Mouse (Mus musculus) liver, postnatal 0 days (tissue): Measurements from ENCODE around the gene Plekhh3.

Source experiments
- CTCF ChIP-seq: sonication (generic); IDR thresholded peaks from 2 replicates; pipeline ENCODE4 v1.5.1; 2016; ENCODE audit warnings: antibody characterized with exemption, low read depth
- EP300 ChIP-seq: IDR thresholded peaks from 2 replicates; pipeline ENCODE4 v1.6.1; 2016; ENCODE audit warnings: antibody characterized with exemption, low read depth, mild to moderate bottlenecking

GRCm38 (mm10) chr11:101161551-101161950 is 9.6 kb downstream of the Plekhh3 start:
- no peak for TF ChIP-seq CTCF
- no peak for TF ChIP-seq EP300
